Mouse (Mus musculus) hematopoietic multipotent progenitor cell, adult 10-12 weeks (in vitro differentiated cells): ENCODE measurements around the gene Gm8926. TPM values are rescaled to one million over a fixed set of nuclear protein-coding genes. Genes with fewer than 3 reads are reported as not detected.

ENCODE experiments used
- polyA plus RNA-seq: library from polyadenylated mRNA; stranded (reverse); fragments of >175 nt; gene quantifications from 2 replicates; pipeline ENCODE4 v1.2.3, GENCODE M21; 2012; ENCODE audit warnings: low replicate concordance

Gm8926 gene
- polyA plus RNA-seq = not detected in 2 replicates

GRCm38 (mm10) chr5:11770248-11770647, at the start of gene Gm8926:
TSS of gene Gm8926 (plus strand) at chr5:11770548.

Other genes with a start within 250 kb of the Gm8926 start
- not detected in 2 replicates for gene Gm6460, start 175.6 kb upstream of the Gm8926 start, polyA plus RNA-seq
- not detected in 2 replicates for gene Gm8922, start 88.6 kb upstream of the Gm8926 start, polyA plus RNA-seq
- not detected in 2 replicates for gene Gm6465, start 75.0 kb downstream of the Gm8926 start, polyA plus RNA-seq
- not detected in 2 replicates for gene 4933402N22Rik, start 147.5 kb downstream of the Gm8926 start, polyA plus RNA-seq